ENCODE assay signal across 19 mouse cellular contexts in the genomic region with DNA sequence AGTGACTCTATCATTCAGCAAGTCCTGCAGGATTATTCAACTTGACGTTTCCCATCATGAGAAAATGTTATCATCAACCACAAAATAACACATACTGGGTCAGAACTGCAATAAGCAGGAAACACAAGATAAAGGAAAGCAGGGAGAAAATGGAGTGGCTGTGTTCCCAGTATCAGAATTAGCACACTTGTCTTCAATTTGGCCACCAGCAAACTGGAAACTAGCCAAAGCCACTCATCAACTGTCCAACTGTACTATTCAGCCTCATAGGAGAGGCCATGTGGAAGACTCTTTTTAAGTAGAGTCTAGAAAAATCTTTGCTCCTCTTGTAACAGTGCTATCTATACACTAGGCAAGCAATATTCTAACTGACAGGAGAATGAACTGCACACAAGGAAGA.
DNase-seq lines count a peak whose midpoint lies in the region; ATAC-seq and TF ChIP-seq lines count a peak whose summit lies in the region.
"Had no signal": no experiment of that assay in that cellular context is flagged by ENCODE, and none has a peak within 500 bp of the region (broad histone marks: within the 10 kb centered on the region; RNA-seq: fewer than 3 reads in every experiment).

No protein-coding gene starts in this region.

- no peak for TF ChIP-seq CTCF in midbrain, postnatal 0 days (IDR thresholded peaks at IDR 0.05)
- no peak for TF ChIP-seq CTCF in kidney, adult 2 months (conservative IDR thresholded peaks at IDR 0.05; ENCODE audit: insufficient read depth, insufficient read length, low read depth, low read length)

- H3K4me2 ChIP-seq in forebrain, embryonic 16.5 days (ENCODE audit: low read length), result no peak overlapping the region
- no peak overlapping the region for H3K4me2 ChIP-seq in midbrain, postnatal 0 days (ENCODE audit: low read depth, low read length, poor library complexity, severe bottlenecking)
- no peak overlapping the region for H3K4me2 ChIP-seq in midbrain, embryonic 16.5 days (ENCODE audit: low read length)
- no peak overlapping the region for H3K4me2 ChIP-seq in liver, embryonic 11.5 days
- H3K4me2 ChIP-seq: hindbrain, embryonic 12.5 days; intestine, embryonic 15.5 days; kidney, embryonic 15.5 days; limb, embryonic 15.5 days; midbrain, embryonic 13.5 days; neural tube, embryonic 15.5 days had no signal

- no peak for DNase-seq in forebrain, embryonic 10.5 days (ENCODE audit: extremely low spot score, low spot score)
- DNase-seq in midbrain, postnatal 0 days (ENCODE audit: low spot score), result peak; percentile 47
- peak; percentile 19 for DNase-seq in cerebellum, adult 11-12 months
- peak; percentile 60 to 77 for DNase-seq in cerebellum, postnatal 14 days
- DNase-seq in liver, embryonic 11.5 days (ENCODE audit: low spot score), result no peak
- DNase-seq in kidney, adult 2 months, result no peak
- DNase-seq: gastrocnemius, adult 2 months; lung, postnatal 10 days; retina, postnatal 1 day; thymus, postnatal 25 days had no signal

- no peak overlapping the region for H3K4me3 ChIP-seq in forebrain, embryonic 16.5 days (replicated peaks; ENCODE audit: low read length)
- H3K4me3 ChIP-seq in forebrain, embryonic 10.5 days, result no peak overlapping the region
- H3K4me3 ChIP-seq in midbrain, postnatal 0 days (ENCODE audit: low read depth, low read length), result no peak overlapping the region
- H3K4me3 ChIP-seq in midbrain, embryonic 16.5 days (ENCODE audit: low read depth, low read length), result no peak overlapping the region
- H3K4me3 ChIP-seq in liver, embryonic 11.5 days (ENCODE audit: low read depth, low read length), result no peak overlapping the region
- no peak overlapping the region for H3K4me3 ChIP-seq in kidney, adult 2 months (ENCODE audit: insufficient read depth, low read depth, low read length)
- H3K4me3 ChIP-seq: gastrocnemius, adult 2 months; heart, embryonic 10.5 days; hindbrain, embryonic 12.5 days; intestine, embryonic 15.5 days; kidney, embryonic 15.5 days; limb, embryonic 15.5 days; midbrain, embryonic 13.5 days; neural tube, embryonic 15.5 days had no signal

- H3K27me3 ChIP-seq in forebrain, embryonic 16.5 days (replicated peaks; ENCODE audit: control insufficient read depth, insufficient read depth, low read length), result no peaks in the 10 kb centered on the region
- no peaks in the 10 kb centered on the region for H3K27me3 ChIP-seq in forebrain, embryonic 10.5 days (ENCODE audit: poor library complexity, severe bottlenecking)
- no peaks in the 10 kb centered on the region for H3K27me3 ChIP-seq in midbrain, postnatal 0 days (ENCODE audit: insufficient read depth, low read length)
- no peaks in the 10 kb centered on the region for H3K27me3 ChIP-seq in midbrain, embryonic 16.5 days (ENCODE audit: control insufficient read depth, insufficient read depth, low read depth, low read length)
- H3K27me3 ChIP-seq in liver, embryonic 11.5 days (replicated peaks; ENCODE audit: control insufficient read depth, insufficient read depth, low read length), result no peaks in the 10 kb centered on the region
- no peaks in the 10 kb centered on the region for H3K27me3 ChIP-seq in kidney, adult 2 months (replicated peaks; ENCODE audit: control insufficient read depth, insufficient read depth, low read length)
- H3K27me3 ChIP-seq: hindbrain, embryonic 12.5 days; intestine, embryonic 15.5 days; kidney, embryonic 15.5 days; limb, embryonic 15.5 days; midbrain, embryonic 13.5 days; neural tube, embryonic 15.5 days had no signal

- no peaks in the 10 kb centered on the region for H3K4me1 ChIP-seq in forebrain, embryonic 16.5 days (replicated peaks; ENCODE audit: control insufficient read depth, insufficient read depth, low read length)
- no peaks in the 10 kb centered on the region for H3K4me1 ChIP-seq in forebrain, embryonic 10.5 days
- no peaks in the 10 kb centered on the region for H3K4me1 ChIP-seq in midbrain, postnatal 0 days (ENCODE audit: insufficient read depth, low read length)
- no peaks in the 10 kb centered on the region for H3K4me1 ChIP-seq in midbrain, embryonic 16.5 days (ENCODE audit: control insufficient read depth, insufficient read depth, low read length)
- H3K4me1 ChIP-seq in liver, embryonic 11.5 days (replicated peaks; ENCODE audit: control insufficient read depth, insufficient read depth, low read length), result no peaks in the 10 kb centered on the region
- H3K4me1 ChIP-seq in kidney, adult 2 months (ENCODE audit: control insufficient read depth, insufficient read depth, low read length), result no peaks in the 10 kb centered on the region
- H3K4me1 ChIP-seq: heart, embryonic 10.5 days; hindbrain, embryonic 12.5 days; intestine, embryonic 15.5 days; kidney, embryonic 15.5 days; limb, embryonic 15.5 days; midbrain, embryonic 13.5 days; neural tube, embryonic 15.5 days had no signal

- H3K36me3 ChIP-seq in forebrain, embryonic 16.5 days (ENCODE audit: control insufficient read depth, insufficient read depth), result no peaks in the 10 kb centered on the region
- H3K36me3 ChIP-seq in forebrain, embryonic 10.5 days (replicated peaks), result no peaks in the 10 kb centered on the region
- no peaks in the 10 kb centered on the region for H3K36me3 ChIP-seq in midbrain, postnatal 0 days (ENCODE audit: insufficient read depth, low read length)
- no peaks in the 10 kb centered on the region for H3K36me3 ChIP-seq in midbrain, embryonic 16.5 days (ENCODE audit: control insufficient read depth, insufficient read depth, low read length)
- no peaks in the 10 kb centered on the region for H3K36me3 ChIP-seq in liver, embryonic 11.5 days (ENCODE audit: control insufficient read depth, insufficient read depth, low read length)
- no peaks in the 10 kb centered on the region for H3K36me3 ChIP-seq in kidney, adult 2 months (ENCODE audit: control insufficient read depth, insufficient read depth, low read length)
- H3K36me3 ChIP-seq: heart, embryonic 10.5 days; hindbrain, embryonic 12.5 days; intestine, embryonic 15.5 days; kidney, embryonic 15.5 days; limb, embryonic 15.5 days; midbrain, embryonic 13.5 days; neural tube, embryonic 15.5 days had no signal

- 49% methylated on average over 1 of the region's 1 CpGs for WGBS in forebrain, embryonic 16.5 days
- WGBS in forebrain, embryonic 10.5 days, result 88% methylated on average over 1 of the region's 1 CpGs
- WGBS in midbrain, postnatal 0 days, result 52% methylated on average over 1 of the region's 1 CpGs
- WGBS in midbrain, embryonic 16.5 days, result 61% methylated on average over 1 of the region's 1 CpGs
- WGBS in liver, embryonic 11.5 days, result 36% methylated on average over 1 of the region's 1 CpGs
- WGBS in kidney, adult 2 months, result 73% methylated on average over 1 of the region's 1 CpGs

- H3K9ac ChIP-seq in forebrain, embryonic 16.5 days (replicated peaks; ENCODE audit: low read depth, low read length), result no peak overlapping the region
- no peak overlapping the region for H3K9ac ChIP-seq in midbrain, postnatal 0 days (replicated peaks; ENCODE audit: low read length, poor library complexity, severe bottlenecking)
- no peak overlapping the region for H3K9ac ChIP-seq in midbrain, embryonic 16.5 days (ENCODE audit: low read depth, low read length)
- no peak overlapping the region for H3K9ac ChIP-seq in liver, embryonic 11.5 days (ENCODE audit: low read depth, low read length)
- H3K9ac ChIP-seq: hindbrain, embryonic 12.5 days; intestine, embryonic 15.5 days; kidney, embryonic 15.5 days; limb, embryonic 15.5 days; midbrain, embryonic 13.5 days; neural tube, embryonic 15.5 days had no signal

- no peak for TF ChIP-seq POLR2A in kidney, adult 2 months (IDR thresholded peaks at IDR 0.05; ENCODE audit: low read depth, low read length)

- ATAC-seq in forebrain, embryonic 16.5 days, result peak; percentile 45; the same call in 1 of the 2 replicates
- ATAC-seq in midbrain, postnatal 0 days (ENCODE audit: low FRiP score), result no peak
- ATAC-seq in midbrain, embryonic 16.5 days, result no peak
- no peak for ATAC-seq in liver, embryonic 11.5 days (replicated peaks; ENCODE audit: low FRiP score)
- ATAC-seq: intestine, embryonic 15.5 days; midbrain, embryonic 13.5 days had no signal

- no peaks in the 10 kb centered on the region for H3K9me3 ChIP-seq in forebrain, embryonic 16.5 days (ENCODE audit: control insufficient read depth, low read length)
- no peaks in the 10 kb centered on the region for H3K9me3 ChIP-seq in forebrain, embryonic 10.5 days
- H3K9me3 ChIP-seq in midbrain, postnatal 0 days (ENCODE audit: low read length), result no peaks in the 10 kb centered on the region
- H3K9me3 ChIP-seq in midbrain, embryonic 16.5 days (replicated peaks; ENCODE audit: control insufficient read depth, low read length, poor library complexity, severe bottlenecking), result no peaks in the 10 kb centered on the region
- no peaks in the 10 kb centered on the region for H3K9me3 ChIP-seq in liver, embryonic 11.5 days (ENCODE audit: control insufficient read depth, low read length)
- H3K9me3 ChIP-seq: heart, embryonic 10.5 days; hindbrain, embryonic 12.5 days; intestine, embryonic 15.5 days; kidney, embryonic 15.5 days; limb, embryonic 15.5 days; midbrain, embryonic 13.5 days; neural tube, embryonic 15.5 days had no signal

- H3K27ac ChIP-seq in forebrain, embryonic 16.5 days (ENCODE audit: low read length), result no peak overlapping the region
- H3K27ac ChIP-seq in forebrain, embryonic 10.5 days, result no peak overlapping the region
- H3K27ac ChIP-seq in midbrain, postnatal 0 days (ENCODE audit: low read depth, low read length), result no peak overlapping the region
- no peak overlapping the region for H3K27ac ChIP-seq in midbrain, embryonic 16.5 days (ENCODE audit: low read length)
- no peak overlapping the region for H3K27ac ChIP-seq in liver, embryonic 11.5 days (ENCODE audit: low read depth, low read length)
- H3K27ac ChIP-seq in kidney, adult 2 months (ENCODE audit: insufficient read depth, low read depth, low read length), result no peak overlapping the region
- H3K27ac ChIP-seq: gastrocnemius, adult 2 months; heart, embryonic 10.5 days; hindbrain, embryonic 12.5 days; intestine, embryonic 15.5 days; kidney, embryonic 15.5 days; limb, embryonic 15.5 days; midbrain, embryonic 13.5 days; neural tube, embryonic 15.5 days had no signal

Comparison
In these comparisons a context has a peak if more than half of its experiments do, and no peak if none do; other contexts are left out.
1. DNase-seq: peak in midbrain, postnatal 0 days (single experiment), cerebellum, adult 11-12 months (single experiment) and cerebellum, postnatal 14 days (2 of 2); none in forebrain, embryonic 10.5 days (single experiment), liver, embryonic 11.5 days (single experiment) and kidney, adult 2 months (single experiment).